Comparison of ENCODE assay signal across 8 mouse cellular contexts in genomic region chr11:63951831-63952631, GRCm38 (mm10). TPM values are rescaled to one million over a fixed set of nuclear protein-coding genes. Genes with fewer than 3 reads are reported as not detected.
DNase-seq lines count a peak whose midpoint lies in the region; ATAC-seq and TF ChIP-seq lines count a peak whose summit lies in the region.

No protein-coding gene starts in this region.

- peak overlapping the region; percentile 48 for H3K4me2 ChIP-seq in embryonic facial prominence, embryonic 14.5 days (ENCODE audit: low read depth, low read length)
- peak overlapping the region; percentile 63 for H3K4me2 ChIP-seq in heart, embryonic 12.5 days
- H3K4me2 ChIP-seq in kidney, embryonic 16.5 days (replicated peaks; ENCODE audit: low read depth, low read length) = peak overlapping the region; percentile 62

- TF ChIP-seq POLR2A in small intestine, adult 2 months (IDR thresholded peaks at IDR 0.05; ENCODE audit: low read depth, low read length) = no peak

- no peaks in the 10 kb centered on the region for H3K27me3 ChIP-seq in embryonic facial prominence, embryonic 14.5 days (replicated peaks; ENCODE audit: control insufficient read depth, insufficient read depth, low read length)
- H3K27me3 ChIP-seq in heart, embryonic 12.5 days (replicated peaks) = peaks cover 23% of the 10 kb centered on the region
- H3K27me3 ChIP-seq in kidney, embryonic 16.5 days (ENCODE audit: insufficient read depth, low read length) = no peaks in the 10 kb centered on the region
- no peaks in the 10 kb centered on the region for H3K27me3 ChIP-seq in small intestine, adult 2 months (ENCODE audit: control insufficient read depth, insufficient read depth, low read length)

- no peak for ATAC-seq in monocyte, adult 5-6 weeks (replicated peaks; ENCODE audit: insufficient number of reproducible peaks, low FRiP score, low TSS enrichment, poor library complexity, severe bottlenecking)
- peak; percentile 82 for ATAC-seq in embryonic facial prominence, embryonic 14.5 days (ENCODE audit: low read depth)
- peak; percentile 74; the same call in 1 of the 2 replicates for ATAC-seq in heart, embryonic 12.5 days (ENCODE audit: insufficient number of reproducible peaks, low FRiP score)
- ATAC-seq in kidney, embryonic 16.5 days (ENCODE audit: low FRiP score, low TSS enrichment) = peak; percentile 83

- H3K4me3 ChIP-seq in embryonic facial prominence, embryonic 14.5 days (ENCODE audit: low read depth, low read length) = peak overlapping the region; percentile 21
- peak overlapping the region; percentile 34 for H3K4me3 ChIP-seq in heart, embryonic 12.5 days
- peak overlapping the region; percentile 40 for H3K4me3 ChIP-seq in kidney, embryonic 16.5 days (ENCODE audit: low read length)
- peak overlapping the region; percentile 51 for H3K4me3 ChIP-seq in small intestine, adult 2 months (ENCODE audit: low read depth, low read length)

- 8% methylated on average over 16 of the region's 19 CpGs for WGBS in embryonic facial prominence, embryonic 14.5 days
- WGBS in heart, embryonic 12.5 days = 10% methylated on average over 19 of the region's 19 CpGs
- 7% methylated on average over 19 of the region's 19 CpGs for WGBS in kidney, embryonic 16.5 days
- WGBS in small intestine, adult 2 months = 11% methylated on average over 19 of the region's 19 CpGs

- peak overlapping the region; percentile 43 for H3K9ac ChIP-seq in embryonic facial prominence, embryonic 14.5 days (ENCODE audit: low read depth, low read length)
- H3K9ac ChIP-seq in heart, embryonic 12.5 days = 0 out of 2 replicates have a peak overlapping the region, but pooled peaks have one; percentile 18
- peak overlapping the region; percentile 40 for H3K9ac ChIP-seq in kidney, embryonic 16.5 days (replicated peaks; ENCODE audit: low read length)

- peak; percentile 49 to 60 for DNase-seq in monocyte, adult 2 months (ENCODE audit: low read depth in 1 of 2, low spot score in 2 of 2)
- DNase-seq in embryonic facial prominence, embryonic 14.5 days (ENCODE audit: low spot score) = peak; percentile 79
- peak; percentile 80 for DNase-seq in lung, postnatal 25 days (ENCODE audit: low spot score)
- no peak for DNase-seq in left cerebral cortex, adult 8-10 months (ENCODE audit: low spot score in 2 of 2)

- peaks cover 15% of the 10 kb centered on the region for H3K4me1 ChIP-seq in embryonic facial prominence, embryonic 14.5 days (ENCODE audit: control insufficient read depth, insufficient read depth, low read length)
- peaks cover 22% of the 10 kb centered on the region for H3K4me1 ChIP-seq in heart, embryonic 12.5 days (replicated peaks)
- peaks cover 11% of the 10 kb centered on the region for H3K4me1 ChIP-seq in kidney, embryonic 16.5 days (ENCODE audit: insufficient read depth, low read length)
- H3K4me1 ChIP-seq in small intestine, adult 2 months (ENCODE audit: control insufficient read depth, insufficient read depth, insufficient read length, low read length) = peaks cover 8% of the 10 kb centered on the region

- TF ChIP-seq CTCF in small intestine, adult 2 months (IDR thresholded peaks at IDR 0.05; ENCODE audit: extremely low read depth, insufficient read length, insufficient replicate concordance, low read depth, low read length) = no peak

- no peaks in the 10 kb centered on the region for H3K36me3 ChIP-seq in embryonic facial prominence, embryonic 14.5 days (ENCODE audit: control insufficient read depth, insufficient read depth, low read length)
- H3K36me3 ChIP-seq in heart, embryonic 12.5 days = no peaks in the 10 kb centered on the region
- no peaks in the 10 kb centered on the region for H3K36me3 ChIP-seq in kidney, embryonic 16.5 days (ENCODE audit: insufficient read depth, low read length)
- no peaks in the 10 kb centered on the region for H3K36me3 ChIP-seq in small intestine, adult 2 months (ENCODE audit: control insufficient read depth, insufficient read depth, low read length)

- no peak overlapping the region for H3K27ac ChIP-seq in embryonic facial prominence, embryonic 14.5 days (replicated peaks; ENCODE audit: low read depth, low read length)
- H3K27ac ChIP-seq in heart, embryonic 12.5 days (ENCODE audit: poor library complexity, severe bottlenecking) = no peak overlapping the region
- no peak overlapping the region for H3K27ac ChIP-seq in kidney, embryonic 16.5 days (ENCODE audit: low read length)
- H3K27ac ChIP-seq in small intestine, adult 2 months (ENCODE audit: insufficient read depth, low read depth, low read length) = no peak overlapping the region

- no peaks in the 10 kb centered on the region for H3K9me3 ChIP-seq in embryonic facial prominence, embryonic 14.5 days (ENCODE audit: control insufficient read depth, low read length)
- H3K9me3 ChIP-seq in heart, embryonic 12.5 days (replicated peaks) = no peaks in the 10 kb centered on the region
- H3K9me3 ChIP-seq in kidney, embryonic 16.5 days (ENCODE audit: low read length) = no peaks in the 10 kb centered on the region

RNA-seq across cellular contexts. Expression of gene Hs3st3b1, which starts 29.9 kb away (rescaled TPM):
- 16.4 to 32.5 TPM (median 17.9 TPM) in 3 replicates for total RNA-seq in monocyte, adult 5-6 weeks (2017)
- polyA plus RNA-seq in embryonic facial prominence, embryonic 14.5 days (2014; fragmentation: Nextera tagmentation; extraction: Ambion mirVana) = 10.9 and 12.1 TPM in 2 replicates
- 3.9 and 4.6 TPM in 2 replicates for polyA plus RNA-seq in heart, embryonic 12.5 days (2016; fragmentation: Nextera tagmentation; extraction: Ambion mirVana)
- 33.4 and 34.0 TPM in 2 replicates for polyA plus RNA-seq in kidney, embryonic 16.5 days (2015; fragmentation: Nextera tagmentation; extraction: Ambion mirVana)
- polyA plus RNA-seq in small intestine, adult 2 months (2012; rRNA removed) = 3.7 and 10.3 TPM in 2 replicates
- total RNA-seq in left cerebral cortex, adult 8-10 months (2022) = 1 to 10 TPM; 1.7 to 2.2 (median 1.8) TPM

Comparison
In these comparisons a context has a peak if more than half of its experiments do, and no peak if none do; other contexts are left out.
1. DNase-seq: peak in monocyte, adult 2 months (2 of 2), embryonic facial prominence, embryonic 14.5 days (single experiment) and lung, postnatal 25 days (single experiment); none in left cerebral cortex, adult 8-10 months (0 of 2).
2. Peak in every context shown above with its lines, with median percentiles within 50 percentile points of each other: H3K4me2 ChIP-seq, H3K4me3 ChIP-seq and H3K9ac ChIP-seq.